Mouse (Mus musculus) natural killer cell, adult 2 months (primary cell): ENCODE data around the gene Rdh16.
"Not testable (repeated sequence)": the region's sequence is repeated elsewhere in the genome, so short reads cannot be mapped to it uniquely, and the experiment has no call there.

Experiments
- DNase-seq, 2 experiments: peaks; one replicate each; pipeline ENCODE4 v3.0.0; 2022; ENCODE audit warnings: low spot score in 2 of 2

Rdh16 gene

GRCm38 (mm10) chr10:127800891-127801290 is at the start of gene Rdh16:
Gene Rdh16, plus strand, starts transcription at chr10:127801152.
- DNase-seq = no peak

- DNase-seq = no peak
These were observed 49.4 kb upstream of the Rdh16 start, which contains the start of gene Gpr182 for GRCm38 (mm10) chr10:127751548-127751947. Gene Gpr182, minus strand, starts transcription at chr10:127751732.

GRCm38 (mm10) chr10:127754566-127755166 is 46.3 kb upstream of the Rdh16 start:
- no peak for DNase-seq

- no peak for DNase-seq
These were observed 45.7 kb upstream of the Rdh16 start for GRCm38 (mm10) chr10:127755246-127755645.

- no peak for DNase-seq
These were observed 45.0 kb upstream of the Rdh16 start for GRCm38 (mm10) chr10:127755770-127756468.

GRCm38 (mm10) chr10:127759181-127760110 is 41.5 kb upstream of the Rdh16 start, which contains the start of the genes Rdh1 and Rdh16f1:
Gene Rdh1, plus strand, starts transcription at chr10:127759721.
Gene Rdh16f1, plus strand, starts transcription at chr10:127759787.
- no peak for DNase-seq

- not testable (repeated sequence) for DNase-seq
These were observed 38.0 kb upstream of the Rdh16 start for GRCm38 (mm10) chr10:127762926-127763325.

GRCm38 (mm10) chr10:127763914-127764680 is 36.9 kb upstream of the Rdh16 start:
- DNase-seq = no peak

GRCm38 (mm10) chr10:127766564-127766963 is 34.4 kb upstream of the Rdh16 start:
- no peak for DNase-seq

- no peak for DNase-seq
These were observed 24.9 kb upstream of the Rdh16 start, which contains the start of gene Rdh9 for GRCm38 (mm10) chr10:127776011-127776410. Gene Rdh9, plus strand, starts transcription at chr10:127776386.

GRCm38 (mm10) chr10:127782321-127782720 is 18.6 kb upstream of the Rdh16 start:
- DNase-seq = not testable (repeated sequence)

GRCm38 (mm10) chr10:127785411-127785810 is 15.5 kb upstream of the Rdh16 start:
- DNase-seq = not testable (repeated sequence)

- DNase-seq = no peak
These were observed 1.7 kb upstream of the Rdh16 start for GRCm38 (mm10) chr10:127799295-127799694.

GRCm38 (mm10) chr10:127801612-127802011 is 660 bp downstream of the Rdh16 start:
- no peak for DNase-seq

- DNase-seq = no peak
These were observed 1.3 kb downstream of the Rdh16 start for GRCm38 (mm10) chr10:127802236-127802635.

GRCm38 (mm10) chr10:127804416-127804815 is 3.5 kb downstream of the Rdh16 start:
- no peak for DNase-seq

GRCm38 (mm10) chr10:127815888-127816287 is 14.9 kb downstream of the Rdh16 start:
- DNase-seq = no peak

- DNase-seq = not testable (repeated sequence)
These were observed 16.4 kb downstream of the Rdh16 start for GRCm38 (mm10) chr10:127817268-127817910.

GRCm38 (mm10) chr10:127821806-127822205 is 20.9 kb downstream of the Rdh16 start:
- not testable (repeated sequence) for DNase-seq

GRCm38 (mm10) chr10:127825386-127825785 is 24.4 kb downstream of the Rdh16 start:
- no peak for DNase-seq

GRCm38 (mm10) chr10:127829121-127829520 is 28.2 kb downstream of the Rdh16 start:
- no peak for DNase-seq
